Mouse (Mus musculus): ENCODE results near the gene Hhipl1.

The Hhipl1 gene

GRCm38 (mm10) chr12:108278221-108278918, 27.7 kb upstream of the Hhipl1 start:
- DNase-seq = no peak

DNA sequence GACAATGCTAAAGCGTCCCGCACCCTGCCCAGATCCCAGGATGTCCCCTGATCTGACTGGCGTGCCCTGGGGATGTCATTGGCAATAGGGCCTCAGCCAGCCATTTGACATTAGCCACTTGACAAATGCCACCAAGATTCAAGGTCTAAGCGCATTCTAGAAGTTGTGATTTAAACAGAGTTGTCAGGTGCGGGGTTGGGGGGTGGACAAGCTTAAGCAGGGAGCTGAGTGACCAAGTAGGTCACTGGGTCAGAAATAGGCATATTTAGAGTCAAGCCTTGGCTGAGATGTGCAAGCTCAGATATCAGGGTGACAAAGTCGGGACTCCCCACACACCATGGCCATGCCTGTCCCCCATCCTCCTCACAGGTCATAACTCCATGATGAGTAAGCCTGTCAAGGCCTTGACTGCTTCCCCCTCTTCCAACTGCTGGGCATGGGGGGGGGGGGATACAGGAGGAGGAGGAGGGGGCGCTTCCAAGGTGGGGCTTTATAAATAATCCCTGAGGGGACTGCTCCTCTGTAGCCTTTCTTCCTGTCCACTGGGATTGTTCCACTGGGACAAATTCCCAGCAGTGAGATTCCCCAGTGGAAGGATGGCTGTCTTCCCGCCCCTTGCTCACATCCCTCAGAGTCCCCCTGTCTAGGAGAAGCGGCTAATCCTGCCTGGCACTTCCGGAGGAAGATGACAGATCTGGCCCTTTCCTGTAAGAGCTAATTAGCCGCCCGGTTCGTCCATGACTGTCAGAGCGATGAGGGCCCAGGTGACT, 21.4 kb upstream of the Hhipl1 start:
- no peak for DNase-seq

- DNase-seq = no peak
Measured at GRCm38 (mm10) chr12:108285225-108286011, 20.7 kb upstream of the Hhipl1 start.

- DNase-seq = no peak
Measured at GRCm38 (mm10) chr12:108286381-108286780, 19.7 kb upstream of the Hhipl1 start.

DNA sequence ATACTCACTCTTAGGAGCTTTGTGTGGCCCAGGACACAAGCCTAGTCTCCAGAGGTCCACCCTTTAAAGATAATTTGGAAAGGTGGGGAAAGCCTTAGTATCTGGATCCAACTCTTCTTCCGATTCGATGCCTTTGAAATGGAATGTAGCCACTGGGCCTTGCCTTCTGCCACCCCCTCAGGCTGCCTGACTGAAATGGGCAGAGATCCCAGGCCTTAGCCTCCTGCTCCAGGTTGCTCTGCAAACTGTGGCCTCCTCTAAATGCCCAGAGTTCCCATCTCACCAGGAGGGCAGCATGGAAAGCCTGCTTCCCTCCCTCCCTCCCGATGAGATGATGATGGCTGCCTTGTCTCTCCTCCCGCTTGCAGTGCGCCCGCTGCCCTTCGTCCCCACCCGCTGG, 19.1 kb upstream of the Hhipl1 start:
- no peak for DNase-seq

DNA sequence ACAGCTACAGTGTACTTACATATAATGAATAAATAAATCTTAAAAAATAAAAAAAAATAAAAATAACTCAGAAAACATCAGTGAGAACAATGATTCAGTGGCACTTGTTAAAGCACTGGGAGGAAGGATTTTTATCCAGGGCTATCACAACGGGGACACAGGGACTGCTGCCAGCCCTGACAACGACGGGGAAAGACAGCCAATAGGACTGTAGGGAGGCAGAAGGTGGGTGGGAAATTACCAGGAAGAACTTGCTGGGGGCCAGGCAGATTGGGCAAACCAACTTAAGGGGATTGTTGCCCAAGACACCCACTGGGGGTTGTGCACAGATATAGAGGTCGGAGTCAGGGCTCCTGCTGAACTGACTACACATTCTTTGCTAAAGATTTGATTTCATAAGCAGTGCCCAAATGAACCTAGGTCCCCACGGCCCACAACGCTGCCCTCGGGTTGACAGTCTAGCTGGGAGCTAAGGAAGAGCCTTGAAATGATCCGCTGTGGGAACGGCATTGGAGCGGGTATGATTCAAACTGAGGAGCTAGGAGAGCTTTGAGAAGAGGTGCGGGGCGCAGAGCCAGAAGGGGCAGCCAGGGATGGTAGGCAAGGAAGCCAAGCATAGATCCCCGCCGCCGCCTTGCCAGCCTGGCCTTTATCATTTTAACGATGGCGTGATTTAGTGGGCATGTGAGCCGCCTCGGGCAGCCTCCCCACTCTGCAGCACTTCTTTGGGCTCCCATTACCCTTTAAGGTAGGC, 17.8 kb upstream of the Hhipl1 start:
- no peak for DNase-seq

- no peak for DNase-seq
Measured at GRCm38 (mm10) chr12:108292419-108292818, 13.7 kb upstream of the Hhipl1 start.

- peak; percentile 86 for DNase-seq
Measured at GRCm38 (mm10) chr12:108292957-108293356, 13.1 kb upstream of the Hhipl1 start.

DNA sequence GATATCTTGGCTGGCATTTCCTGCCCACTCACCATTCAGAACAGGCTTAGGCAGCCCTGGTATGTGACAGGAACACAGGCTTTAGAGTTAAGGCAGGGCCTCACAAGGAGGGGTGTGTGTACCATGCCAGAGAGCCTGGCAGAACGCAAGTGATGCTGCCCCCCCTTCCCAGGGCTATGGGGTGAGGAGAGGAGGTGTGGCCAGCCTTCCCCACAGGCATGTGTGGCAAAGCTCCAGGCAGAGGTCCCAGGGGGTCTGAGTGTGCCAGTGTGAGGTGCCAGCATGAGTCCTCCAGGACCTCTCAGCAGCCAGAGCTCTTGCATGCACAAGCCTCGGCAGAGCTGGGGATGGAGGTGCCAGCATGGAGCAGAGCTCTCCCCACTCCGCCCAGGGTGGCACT, 11.4 kb upstream of the Hhipl1 start:
- DNase-seq = no peak

GRCm38 (mm10) chr12:108297033-108297432, 9.0 kb upstream of the Hhipl1 start:
- peak; percentile 44 for DNase-seq

- DNase-seq = no peak
Measured at GRCm38 (mm10) chr12:108301006-108301405, 5.1 kb upstream of the Hhipl1 start.

- no peak for DNase-seq
Measured at GRCm38 (mm10) chr12:108303778-108304365, 2.2 kb upstream of the Hhipl1 start.

GRCm38 (mm10) chr12:108305172-108305571, 898 bp upstream of the Hhipl1 start:
- no peak for DNase-seq

GRCm38 (mm10) chr12:108307553-108307952, 1.5 kb downstream of the Hhipl1 start:
- DNase-seq = peak; percentile 87

DNA sequence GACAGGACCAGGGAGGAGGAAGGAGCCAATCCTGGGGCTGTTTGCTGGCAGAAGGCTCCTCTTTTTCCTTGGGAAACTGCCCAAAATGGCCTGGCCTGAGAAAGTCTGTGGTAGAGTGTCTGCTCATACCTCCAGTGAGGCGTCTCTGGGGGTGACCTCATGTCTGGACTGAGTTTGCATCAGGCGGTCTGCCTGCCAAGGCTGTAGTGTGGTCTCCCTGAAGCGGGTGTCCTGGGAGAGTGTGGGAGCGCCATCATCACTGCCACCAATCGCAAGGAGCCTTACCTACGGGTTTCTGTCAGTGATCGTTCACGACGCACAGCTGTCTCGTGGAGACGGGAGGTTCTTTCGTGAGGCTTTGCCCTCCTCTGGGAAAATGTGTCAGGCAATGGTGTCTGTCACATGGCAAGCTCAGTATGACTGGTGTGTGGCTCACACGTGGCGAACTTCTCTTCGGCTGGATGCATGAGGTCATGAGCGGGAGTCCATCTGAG, 2.3 kb downstream of the Hhipl1 start:
- no peak for DNase-seq

GRCm38 (mm10) chr12:108309116-108309794, 3.2 kb downstream of the Hhipl1 start:
- no peak for DNase-seq

GRCm38 (mm10) chr12:108310041-108310440, 4.0 kb downstream of the Hhipl1 start:
- DNase-seq = no peak

DNA sequence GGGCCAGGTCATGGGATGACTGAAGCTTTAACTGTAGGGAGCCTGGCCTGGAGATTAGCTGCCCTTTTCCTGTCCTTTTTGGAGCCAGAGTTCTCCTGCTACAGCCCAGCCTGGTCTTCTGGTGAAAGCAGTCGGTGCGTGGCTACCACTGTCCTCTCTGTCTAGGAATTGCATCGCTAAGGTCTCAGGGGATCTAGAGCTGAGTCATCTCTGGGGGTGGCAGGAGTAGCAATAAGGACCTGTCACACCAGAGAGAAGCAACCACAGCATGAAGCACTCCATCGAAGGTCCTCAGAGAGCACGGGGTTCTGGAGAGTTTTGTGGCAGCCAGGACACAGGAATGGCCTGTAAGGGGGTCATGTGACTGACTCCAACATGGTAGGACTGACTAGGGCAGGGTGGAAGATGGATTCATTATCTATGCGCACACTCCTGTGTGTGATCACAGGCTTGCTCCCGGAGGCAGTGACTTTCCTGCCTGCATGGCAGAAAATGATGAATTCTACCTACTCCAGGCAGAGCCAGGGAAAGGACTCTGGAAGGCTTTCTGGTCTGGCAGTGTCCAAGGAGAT, 4.5 kb downstream of the Hhipl1 start:
- DNase-seq = no peak

DNA sequence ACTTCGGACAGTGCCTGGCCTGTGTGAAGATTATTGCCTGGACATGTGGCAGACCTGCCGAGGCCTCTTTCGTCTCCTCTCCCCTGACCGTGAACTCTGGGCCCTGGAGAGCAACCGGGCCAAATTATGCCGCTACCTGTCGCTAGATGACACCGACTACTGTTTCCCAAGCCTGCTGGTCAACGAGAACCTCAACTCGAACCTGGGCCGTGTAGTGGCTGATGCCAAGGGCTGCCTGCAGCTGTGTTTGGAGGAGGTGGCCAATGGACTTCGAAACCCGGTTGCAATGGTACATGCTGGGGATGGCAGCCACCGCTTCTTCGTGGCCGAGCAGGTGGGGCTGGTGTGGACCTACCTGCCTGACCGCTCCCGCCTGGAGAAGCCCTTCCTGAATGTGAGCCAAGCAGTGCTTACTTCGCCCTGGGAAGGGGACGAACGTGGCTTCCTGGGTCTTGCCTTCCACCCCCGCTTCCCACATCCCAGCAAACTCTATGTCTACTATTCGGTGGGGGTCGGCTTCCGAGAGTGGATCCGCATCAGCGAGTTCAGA, 5.7 kb downstream of the Hhipl1 start:
- no peak for DNase-seq

GRCm38 (mm10) chr12:108312432-108312851, 6.4 kb downstream of the Hhipl1 start:
- DNase-seq = no peak

DNA sequence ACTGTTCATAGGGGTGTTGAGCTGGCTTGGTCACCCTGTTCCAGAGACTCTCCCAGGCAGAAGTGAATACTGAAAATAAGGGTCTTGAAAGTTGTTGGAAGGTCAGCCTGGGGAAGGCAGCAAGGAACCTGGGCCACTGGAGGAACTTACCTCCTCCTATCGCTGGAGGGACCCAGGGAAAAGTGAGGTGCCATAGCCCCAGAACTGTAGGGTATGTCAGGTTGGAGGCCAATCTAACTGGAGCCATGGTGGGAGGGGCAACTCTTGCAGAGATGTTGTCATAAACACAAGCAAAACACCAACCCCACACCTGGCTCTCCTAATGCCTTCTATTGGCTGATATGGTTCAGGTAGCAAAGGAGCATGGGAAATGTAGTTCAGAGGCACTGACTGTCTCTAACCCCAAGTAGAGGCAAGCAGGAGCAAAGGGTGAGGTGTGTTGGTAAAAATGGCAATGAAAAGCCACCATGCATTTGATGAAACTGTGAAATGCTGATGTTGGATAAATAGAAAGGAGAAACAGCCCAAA, 7.2 kb downstream of the Hhipl1 start:
- DNase-seq = no peak
